Mouse (Mus musculus): ENCODE results near the gene Rhag.

Rhag gene

GRCm38 (mm10) chr17:40810934-40811333, at the start of gene Rhag:
Gene Rhag (plus strand): TSS chr17:40811126.
- DNase-seq (ENCODE audit: low spot score in 2 of 2): no peak

DNA sequence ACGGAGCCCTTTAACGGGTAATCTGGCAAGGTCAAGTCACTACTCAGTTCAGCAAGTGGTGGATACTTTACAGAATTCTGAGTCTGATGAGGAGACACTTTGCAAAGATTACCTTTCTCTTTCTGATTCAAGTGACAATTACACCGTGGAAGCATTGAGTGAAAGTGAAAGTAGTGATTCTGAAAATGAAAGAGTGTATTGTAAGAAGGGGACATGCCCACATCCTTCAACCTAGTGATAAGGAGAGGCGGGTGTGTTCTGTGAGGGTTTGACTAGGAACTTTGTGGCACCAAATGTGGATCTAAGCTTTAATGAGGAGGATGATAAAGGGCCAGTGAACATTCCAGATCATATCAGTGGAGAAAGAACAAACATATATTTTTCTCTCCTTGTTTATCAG, 47.3 kb upstream of the Rhag start:
- no peak for DNase-seq (ENCODE audit: low spot score in 2 of 2)

DNA sequence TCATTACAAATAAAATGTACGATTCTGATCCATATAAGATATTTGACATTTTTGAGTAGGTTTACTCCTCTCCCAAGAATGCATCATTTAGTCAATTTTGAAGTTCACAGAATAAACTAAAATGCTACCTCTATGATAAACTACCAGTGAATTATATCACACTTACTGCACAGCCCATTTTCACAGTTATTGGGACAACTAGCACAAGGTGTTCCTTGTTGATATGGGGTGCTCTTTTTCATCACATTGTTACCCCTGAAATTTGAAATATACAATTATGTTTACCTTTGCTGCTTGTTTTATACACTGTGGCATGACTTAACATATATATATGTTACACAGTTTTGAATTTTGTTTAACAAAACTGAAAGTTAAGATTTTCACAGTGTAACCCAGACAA, 43.8 kb upstream of the Rhag start:
- DNase-seq (ENCODE audit: low spot score in 2 of 2): no peak

GRCm38 (mm10) chr17:40789877-40790276, 21.0 kb upstream of the Rhag start:
- no peak for DNase-seq (ENCODE audit: low spot score in 2 of 2)

- peak in 1 of 2 experiments; percentile 1 for DNase-seq (ENCODE audit: low spot score in 2 of 2)
These were observed 16.7 kb upstream of the Rhag start for GRCm38 (mm10) chr17:40793921-40794854.

GRCm38 (mm10) chr17:40802707-40803340, 8.1 kb upstream of the Rhag start:
- DNase-seq (ENCODE audit: low spot score in 2 of 2): no peak

DNA sequence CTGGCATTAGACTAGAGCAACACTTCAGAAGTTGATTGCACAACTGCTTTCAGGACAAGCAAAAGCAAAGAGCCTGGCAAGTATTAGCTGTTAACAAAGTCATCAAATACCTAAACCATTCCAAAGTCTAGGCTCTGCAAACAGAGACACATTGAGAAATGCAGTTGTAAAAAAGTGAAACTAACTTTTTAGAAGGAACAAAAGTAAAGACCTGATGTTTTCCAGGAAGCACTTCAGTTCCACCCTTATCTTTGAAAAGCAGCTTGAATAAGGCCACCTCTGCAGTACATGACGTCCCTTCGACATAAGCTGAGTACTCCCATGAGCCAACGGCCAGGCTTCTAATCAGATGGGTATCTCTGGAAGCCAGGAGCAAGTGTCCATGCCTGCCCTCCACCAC, 4.4 kb upstream of the Rhag start:
- no peak for DNase-seq (ENCODE audit: low spot score in 2 of 2)

GRCm38 (mm10) chr17:40806953-40807572, 3.9 kb upstream of the Rhag start, which contains the start of gene Crisp2:
Gene Crisp2 (minus strand): TSS chr17:40807003.
- DNase-seq (ENCODE audit: low spot score in 2 of 2): no peak

DNA sequence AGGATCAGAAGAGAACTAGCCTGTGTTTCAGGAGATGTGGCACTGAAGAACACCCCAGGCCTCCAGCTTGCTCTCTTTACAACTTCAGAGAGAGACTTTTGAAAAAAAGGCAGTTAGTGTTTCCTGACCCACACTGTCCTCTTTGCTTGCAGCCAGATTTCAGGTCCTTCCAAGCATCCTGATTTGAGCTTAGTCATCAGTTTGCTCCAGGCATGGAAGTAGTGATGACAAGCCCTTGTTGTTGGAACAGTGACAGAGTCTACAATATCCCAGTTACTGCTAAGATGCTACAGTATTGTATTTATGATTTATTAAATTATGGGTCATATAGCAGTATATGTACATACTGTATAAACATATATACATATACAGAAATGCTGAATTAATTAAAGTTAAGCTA, 2.9 kb upstream of the Rhag start:
- DNase-seq (ENCODE audit: low spot score in 2 of 2): no peak

DNA sequence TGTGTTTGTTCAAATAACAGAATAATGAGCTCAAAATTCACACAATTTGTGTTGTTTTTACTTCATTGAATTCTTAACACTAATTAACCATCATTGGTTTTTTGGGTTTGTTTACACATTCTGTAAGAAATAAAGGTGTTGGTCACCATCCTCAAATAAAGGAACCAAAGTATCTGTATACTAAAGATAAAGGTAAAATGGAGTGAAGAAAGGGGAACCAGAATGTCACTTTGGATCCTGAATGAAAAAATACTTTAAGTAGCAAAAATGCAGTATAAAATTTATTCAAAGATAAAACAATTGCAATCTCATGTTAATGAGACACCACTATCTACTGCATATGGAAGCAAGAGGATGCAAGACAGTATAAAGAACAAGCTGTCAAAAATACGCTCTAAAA, 634 bp downstream of the Rhag start:
- no peak for DNase-seq (ENCODE audit: low spot score in 2 of 2)

GRCm38 (mm10) chr17:40812259-40812658, 1.3 kb downstream of the Rhag start:
- DNase-seq (ENCODE audit: low spot score in 2 of 2): no peak

DNA sequence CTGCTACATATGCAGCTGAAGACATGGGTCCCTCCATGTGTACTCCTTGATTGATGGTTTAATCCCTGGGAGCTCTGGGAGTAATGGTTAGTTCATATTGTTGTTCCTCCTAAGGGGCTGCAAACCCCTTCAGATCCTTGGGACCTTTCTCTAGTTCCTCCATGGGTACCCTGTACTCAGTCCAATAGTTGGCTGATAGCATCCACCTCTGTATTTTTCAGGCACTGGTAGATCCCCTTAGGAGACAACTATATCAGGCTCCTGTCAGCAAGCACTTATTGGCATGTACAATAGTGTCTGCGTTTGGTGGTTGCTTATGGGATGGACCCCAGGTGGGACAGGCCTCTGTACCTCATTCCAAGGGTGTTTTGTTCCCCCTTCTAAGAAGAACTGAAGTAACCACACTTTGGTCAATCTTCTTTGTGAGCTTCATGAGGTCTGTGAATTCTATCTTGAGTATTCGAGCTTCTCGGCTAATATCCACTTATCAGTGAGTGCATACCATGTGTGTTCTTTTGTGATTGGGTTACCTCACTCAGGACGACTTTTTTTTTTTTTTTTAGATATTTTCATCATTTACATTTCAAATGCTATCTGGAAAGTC, 6.5 kb downstream of the Rhag start:
- DNase-seq (ENCODE audit: low spot score in 2 of 2): no peak

GRCm38 (mm10) chr17:40821477-40821876, 10.6 kb downstream of the Rhag start:
- no peak for DNase-seq (ENCODE audit: low spot score in 2 of 2)

GRCm38 (mm10) chr17:40823817-40824216, 12.9 kb downstream of the Rhag start:
- DNase-seq (ENCODE audit: low spot score in 2 of 2): no peak

DNA sequence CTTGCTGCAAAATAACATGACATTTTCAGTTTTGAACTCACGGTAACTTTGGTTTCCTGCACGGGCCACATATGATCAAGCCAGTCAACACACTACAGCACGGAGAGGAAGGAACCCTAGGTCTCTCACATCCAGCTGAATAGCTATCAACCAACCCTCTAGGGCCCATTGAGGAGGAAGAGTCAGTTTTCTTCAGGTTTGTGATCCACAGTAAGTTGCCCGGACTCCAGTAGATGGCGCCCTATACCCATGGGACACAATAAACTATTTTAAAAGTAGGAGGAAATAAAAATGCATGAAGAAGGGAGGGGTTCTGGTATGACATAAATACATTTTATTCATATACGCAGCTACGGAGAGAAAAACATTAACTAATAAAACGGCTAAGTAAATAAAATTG, 13.6 kb downstream of the Rhag start:
- DNase-seq (ENCODE audit: low spot score in 2 of 2): peak; percentile 2 to 7

- no peak for DNase-seq (ENCODE audit: low spot score in 2 of 2)
These were observed 20.9 kb downstream of the Rhag start for GRCm38 (mm10) chr17:40831870-40832269.

GRCm38 (mm10) chr17:40837308-40837707, 26.4 kb downstream of the Rhag start:
- no peak for DNase-seq (ENCODE audit: low spot score in 2 of 2)

GRCm38 (mm10) chr17:40855065-40855464, 44.1 kb downstream of the Rhag start:
- DNase-seq (ENCODE audit: low spot score in 2 of 2): no peak

DNA sequence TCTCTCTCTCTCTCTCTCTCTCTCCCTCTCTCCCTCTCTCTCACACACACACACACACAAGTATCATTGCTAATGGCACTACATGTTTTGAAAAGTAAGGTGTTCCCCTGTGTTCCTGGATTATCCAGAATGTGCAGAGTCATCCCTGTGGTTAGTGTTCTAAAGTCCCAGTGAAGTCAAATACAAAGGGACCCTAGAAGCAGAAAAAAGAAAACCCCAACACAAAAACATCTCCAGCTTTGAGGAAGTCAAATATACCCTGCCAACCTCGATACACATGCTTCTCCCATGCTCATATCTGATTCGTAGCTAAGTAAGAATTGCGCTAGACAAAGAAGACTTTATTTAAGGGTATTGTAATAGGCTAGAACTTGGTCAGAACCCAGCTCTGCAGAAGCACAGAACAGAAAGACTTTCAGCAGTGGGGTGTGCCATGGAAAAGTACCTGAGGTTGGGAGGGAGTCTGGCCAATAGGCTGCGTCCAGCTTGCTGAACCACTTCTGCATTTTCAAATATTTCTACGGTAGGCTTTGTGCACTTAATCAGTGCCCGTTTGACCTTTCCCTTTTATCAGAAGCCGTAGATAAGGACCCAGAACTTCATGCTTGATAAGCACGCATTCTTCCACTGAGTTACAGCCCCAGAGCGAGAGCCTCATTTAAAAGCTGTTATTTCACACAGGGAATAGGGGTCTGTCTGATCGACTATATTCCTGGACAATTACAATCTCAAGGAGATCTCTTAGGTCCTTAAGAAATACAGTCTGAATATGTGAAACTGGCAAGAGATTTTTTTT, 58.2 kb downstream of the Rhag start:
- DNase-seq (ENCODE audit: low spot score in 2 of 2): no peak

DNA sequence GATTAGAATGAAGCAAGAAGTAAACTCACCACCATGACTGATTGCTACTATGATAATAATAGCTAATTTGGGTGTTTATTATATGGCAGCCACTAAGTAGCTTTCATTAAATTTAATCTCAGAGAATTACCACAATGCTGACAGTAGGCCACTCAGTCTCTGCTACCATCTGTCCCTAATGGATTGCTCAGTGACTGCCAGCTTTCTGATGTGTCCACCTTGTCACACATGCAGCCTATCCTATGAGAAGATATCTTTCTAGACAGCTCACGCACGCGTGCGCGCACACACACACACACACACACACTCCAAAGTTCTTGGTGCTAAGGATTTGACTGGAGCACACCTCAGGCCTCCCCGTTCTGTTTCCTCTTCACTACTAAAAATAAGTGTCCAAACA, 61.7 kb downstream of the Rhag start:
- DNase-seq (ENCODE audit: low spot score in 2 of 2): no peak

DNA sequence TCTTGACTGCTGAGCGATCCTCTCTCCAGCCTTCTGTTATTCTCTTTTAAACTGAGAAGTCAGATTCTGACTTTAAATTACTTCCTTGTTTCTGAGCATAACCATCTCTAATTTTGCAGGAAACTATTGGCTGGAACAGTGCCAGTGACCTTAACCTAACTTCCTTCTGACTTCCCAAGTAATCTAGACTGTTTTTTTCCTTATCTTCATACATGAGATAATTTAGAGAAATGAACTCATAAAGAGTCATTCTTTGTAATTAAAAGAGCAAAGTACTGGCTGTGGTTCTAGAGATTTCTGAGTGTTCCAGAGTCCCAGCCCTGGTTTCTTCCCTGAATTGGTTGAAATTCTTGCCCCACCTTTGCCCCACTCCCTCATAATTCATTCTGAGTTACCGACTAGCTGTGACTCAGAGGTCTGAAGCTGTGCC, 62.7 kb downstream of the Rhag start:
- DNase-seq (ENCODE audit: low spot score in 2 of 2): no peak

Measured in natural killer cell, adult 2 months (primary cell).